Mouse (Mus musculus) hindbrain, embryonic 12.5 days (tissue): ENCODE measurements at regions not wholly inside any gene's neighbourhood (a gene's known extent, or its start where the extent isn't known, plus 50 kb on each side); places are given as distances from the start of the nearest gene placed in this dataset.
A peak's percentile ranks its signal among the peaks of the same experiment; 100 is the strongest.

Experiments used
- ATAC-seq: fragments of 200-750 bp; cut with Nextera tagmentation; 2 replicates; pipeline ENCODE4 v1.8.0; 2017; ENCODE audit warnings: moderate TSS enrichment; ENCODE audit not compliant: low FRiP score
- H3K27ac ChIP-seq: fragments of 300-500 bp; sonication (generic); 2 replicates; pipeline ENCODE4 v1.5.1; 2016; ENCODE audit warnings: mild to moderate bottlenecking
- H3K27me3 ChIP-seq: fragments of 300-500 bp; sonication (generic); 2 replicates; pipeline ENCODE4 v1.6.1; 2016; ENCODE audit warnings: mild to moderate bottlenecking
- H3K36me3 ChIP-seq: fragments of 300-500 bp; sonication (generic); 2 replicates; pipeline ENCODE4 v1.6.1; 2016; ENCODE audit warnings: mild to moderate bottlenecking
- H3K4me1 ChIP-seq: fragments of 300-500 bp; sonication (generic); 2 replicates; pipeline ENCODE4 v1.6.1; 2016
- H3K4me2 ChIP-seq: fragments of 300-500 bp; sonication (generic); replicated peaks from 2 replicates; pipeline ENCODE4 v1.6.1; 2016; ENCODE audit warnings: mild to moderate bottlenecking
- H3K4me3 ChIP-seq: fragments of 300-500 bp; sonication (generic); 2 replicates; pipeline ENCODE4 v1.5.1; 2016; ENCODE audit warnings: mild to moderate bottlenecking
- H3K9ac ChIP-seq: fragments of 300-500 bp; sonication (generic); 2 replicates; pipeline ENCODE4 v1.6.1; 2016; ENCODE audit warnings: mild to moderate bottlenecking, moderate library complexity
- H3K9me3 ChIP-seq: fragments of 300-500 bp; sonication (generic); replicated peaks from 2 replicates; pipeline ENCODE4 v1.6.1; 2016; ENCODE audit warnings: mild to moderate bottlenecking
- WGBS: fragments of 180-500 bp; shearing (Covaris S2); methylation state at CpG from one replicate; pipeline ENCODE4 v1.1.7; 2016; 5-methylcytosine and 5-hydroxymethylcytosine counted together

- WGBS: 54% methylated on average over 10 of the region's 10 CpGs
- no peaks in the 10 kb centered on the region for H3K9me3 ChIP-seq
- H3K27me3 ChIP-seq: no peaks in the 10 kb centered on the region
- H3K27ac ChIP-seq: no peak overlapping the region
- H3K4me3 ChIP-seq: no peak overlapping the region
- H3K36me3 ChIP-seq: no peaks in the 10 kb centered on the region
- no peak for ATAC-seq
- no peak overlapping the region for H3K9ac ChIP-seq
- H3K4me1 ChIP-seq: peaks cover 5% of the 10 kb centered on the region; the same call in 1 of the 2 replicates
- no peak overlapping the region for H3K4me2 ChIP-seq
Measured at GRCm38 (mm10) chr6:91598942-91599341, 83.2 kb downstream of the Lsm3 start.

GRCm38 (mm10) chr6:91600116-91600515 lies 83.7 kb upstream of the Slc6a6 start:
- peaks cover 5% of the 10 kb centered on the region; the same call in 1 of the 2 replicates for H3K4me1 ChIP-seq
- H3K27me3 ChIP-seq: no peaks in the 10 kb centered on the region
- no peaks in the 10 kb centered on the region for H3K9me3 ChIP-seq
- ATAC-seq: no peak
- no peak overlapping the region for H3K4me2 ChIP-seq
- H3K9ac ChIP-seq: no peak overlapping the region
- H3K4me3 ChIP-seq: no peak overlapping the region
- no peaks in the 10 kb centered on the region for H3K36me3 ChIP-seq
- 96% methylated on average over 3 of the region's 3 CpGs for WGBS
- H3K27ac ChIP-seq: no peak overlapping the region

GRCm38 (mm10) chr6:91606634-91607215 lies 77.1 kb upstream of the Slc6a6 start:
- Histone ChIP-seq H3K27me3 (no peaks in the 10 kb centered on the region), H3K9ac (no peak overlapping the region), H3K4me1 (no peaks in the 10 kb centered on the region), H3K9me3 (no peaks in the 10 kb centered on the region), H3K4me3 (no peak overlapping the region), H3K36me3 (no peaks in the 10 kb centered on the region), H3K4me2 (no peak overlapping the region), H3K27ac (no peak overlapping the region)
- 87% methylated on average over 10 of the region's 10 CpGs for WGBS
- ATAC-seq: no peak

- Histone ChIP-seq H3K9ac (no peak overlapping the region), H3K4me3 (no peak overlapping the region), H3K36me3 (no peaks in the 10 kb centered on the region), H3K4me1 (no peaks in the 10 kb centered on the region), H3K9me3 (no peaks in the 10 kb centered on the region; the same call in 1 of the 2 replicates), H3K4me2 (no peak overlapping the region), H3K27ac (no peak overlapping the region), H3K27me3 (no peaks in the 10 kb centered on the region)
- no peak for ATAC-seq
- 80% methylated on average over 12 of the region's 12 CpGs for WGBS
Measured at GRCm38 (mm10) chr6:91607613-91608272, 76.1 kb upstream of the Slc6a6 start.

GRCm38 (mm10) chr6:91609671-91610070 lies 74.2 kb upstream of the Slc6a6 start:
- Histone ChIP-seq H3K27ac (no peak overlapping the region), H3K36me3 (no peaks in the 10 kb centered on the region), H3K9me3 (no peaks in the 10 kb centered on the region; the same call in 1 of the 2 replicates), H3K4me3 (no peak overlapping the region), H3K27me3 (no peaks in the 10 kb centered on the region), H3K9ac (no peak overlapping the region), H3K4me2 (no peak overlapping the region), H3K4me1 (no peaks in the 10 kb centered on the region)
- no peak for ATAC-seq
- WGBS: 21% methylated on average over 2 of the region's 2 CpGs

- Histone ChIP-seq H3K27ac (peak overlapping the region; percentile 35; the same call in 1 of the 2 replicates), H3K9ac (no peak overlapping the region), H3K4me1 (peaks cover 28% of the 10 kb centered on the region), H3K4me2 (no peak overlapping the region), H3K27me3 (no peaks in the 10 kb centered on the region), H3K36me3 (no peaks in the 10 kb centered on the region), H3K9me3 (no peaks in the 10 kb centered on the region; the same call in 1 of the 2 replicates), H3K4me3 (no peak overlapping the region)
- WGBS: 74% methylated on average over 2 of the region's 2 CpGs
- no peak for ATAC-seq
Measured at GRCm38 (mm10) chr6:91615022-91615421, 68.8 kb upstream of the Slc6a6 start.

GRCm38 (mm10) chr6:91616541-91616940 lies 67.3 kb upstream of the Slc6a6 start:
- peaks cover 28% of the 10 kb centered on the region for H3K4me1 ChIP-seq
- H3K4me2 ChIP-seq: peak overlapping the region; percentile 58
- H3K36me3 ChIP-seq: no peaks in the 10 kb centered on the region
- H3K9me3 ChIP-seq: no peaks in the 10 kb centered on the region; the same call in 1 of the 2 replicates
- 43% methylated on average over 7 of the region's 7 CpGs for WGBS
- peak; percentile 59 for ATAC-seq
- peak overlapping the region; percentile 33 for H3K4me3 ChIP-seq
- peak overlapping the region; percentile 85 for H3K27ac ChIP-seq
- peak overlapping the region; percentile 65 for H3K9ac ChIP-seq
- no peaks in the 10 kb centered on the region for H3K27me3 ChIP-seq

- peak overlapping the region; percentile 58 for H3K4me2 ChIP-seq
- peaks cover 28% of the 10 kb centered on the region for H3K4me1 ChIP-seq
- peak overlapping the region; percentile 33 for H3K4me3 ChIP-seq
- H3K27ac ChIP-seq: peak overlapping the region; percentile 85
- no peaks in the 10 kb centered on the region for H3K36me3 ChIP-seq
- under 1% methylated on average over 13 of the region's 13 CpGs for WGBS
- peak; percentile 95 for ATAC-seq
- H3K9ac ChIP-seq: peak overlapping the region; percentile 65
- no peaks in the 10 kb centered on the region; the same call in 1 of the 2 replicates for H3K9me3 ChIP-seq
- no peaks in the 10 kb centered on the region for H3K27me3 ChIP-seq
Measured at GRCm38 (mm10) chr6:91617031-91617596, 66.7 kb upstream of the Slc6a6 start.

GRCm38 (mm10) chr6:91617685-91618084 lies 66.2 kb upstream of the Slc6a6 start:
- Histone ChIP-seq H3K4me2 (peak overlapping the region; percentile 58), H3K9ac (no peak overlapping the region), H3K4me3 (no peak overlapping the region), H3K27ac (peak overlapping the region; percentile 85), H3K9me3 (no peaks in the 10 kb centered on the region; the same call in 1 of the 2 replicates), H3K36me3 (no peaks in the 10 kb centered on the region), H3K27me3 (no peaks in the 10 kb centered on the region), H3K4me1 (peaks cover 28% of the 10 kb centered on the region)
- 72% methylated on average over 10 of the region's 10 CpGs for WGBS
- peak; percentile 24 for ATAC-seq

- ATAC-seq: no peak
- no peak overlapping the region for H3K27ac ChIP-seq
- H3K9me3 ChIP-seq: no peaks in the 10 kb centered on the region
- H3K4me1 ChIP-seq: peaks cover 28% of the 10 kb centered on the region
- no peak overlapping the region for H3K4me2 ChIP-seq
- H3K36me3 ChIP-seq: no peaks in the 10 kb centered on the region
- H3K9ac ChIP-seq: no peak overlapping the region
- H3K27me3 ChIP-seq: no peaks in the 10 kb centered on the region
- WGBS: 88% methylated on average over 6 of the region's 6 CpGs
- H3K4me3 ChIP-seq: no peak overlapping the region
Measured at GRCm38 (mm10) chr6:91619009-91619408, 64.8 kb upstream of the Slc6a6 start.

GRCm38 (mm10) chr6:91619735-91620732 lies 63.8 kb upstream of the Slc6a6 start:
- Histone ChIP-seq H3K27me3 (no peaks in the 10 kb centered on the region), H3K4me1 (peaks cover 27% of the 10 kb centered on the region), H3K4me3 (no peak overlapping the region), H3K27ac (no peak overlapping the region), H3K9ac (no peak overlapping the region), H3K4me2 (no peak overlapping the region), H3K36me3 (no peaks in the 10 kb centered on the region), H3K9me3 (no peaks in the 10 kb centered on the region)
- 80% methylated on average over 13 of the region's 13 CpGs for WGBS
- no peak for ATAC-seq

- 100% methylated on average over 3 of the region's 3 CpGs for WGBS
- Histone ChIP-seq H3K4me1 (peaks cover 14% of the 10 kb centered on the region), H3K27me3 (no peaks in the 10 kb centered on the region), H3K9ac (no peak overlapping the region), H3K9me3 (no peaks in the 10 kb centered on the region), H3K4me3 (no peak overlapping the region), H3K36me3 (no peaks in the 10 kb centered on the region), H3K4me2 (no peak overlapping the region), H3K27ac (no peak overlapping the region)
- ATAC-seq: no peak
Measured at GRCm38 (mm10) chr6:91621437-91621836, 62.4 kb upstream of the Slc6a6 start.
